Mouse (Mus musculus) forebrain, embryonic 16.5 days (tissue): ENCODE measurements around the gene Dand5. TPM values are rescaled to one million over a fixed set of nuclear protein-coding genes. Genes with fewer than 3 reads are reported as not detected.

Experiments
- ATAC-seq: fragments of 200-750 bp; cut with Nextera tagmentation; 2 replicates; pipeline ENCODE4 v1.8.0; 2017; ENCODE audit warnings: mild to moderate bottlenecking, moderate library complexity
- H3K27ac ChIP-seq: fragments of 300-500 bp; sonication (generic); 2 replicates; pipeline ENCODE4 v1.5.1; 2014; ENCODE audit warnings: low read length, control low read depth
- H3K27me3 ChIP-seq: fragments of 300-500 bp; sonication (generic); replicated peaks from 2 replicates; pipeline ENCODE4 v1.6.1; 2014; ENCODE audit warnings: low read length; ENCODE audit not compliant: control insufficient read depth, insufficient read depth
- H3K36me3 ChIP-seq: fragments of 300-500 bp; sonication (generic); 2 replicates; pipeline ENCODE4 v1.6.1; 2014; ENCODE audit not compliant: control insufficient read depth, insufficient read depth
- H3K4me1 ChIP-seq: fragments of 300-500 bp; sonication (generic); replicated peaks from 2 replicates; pipeline ENCODE4 v1.6.1; 2014; ENCODE audit warnings: low read length; ENCODE audit not compliant: control insufficient read depth, insufficient read depth
- H3K4me2 ChIP-seq: fragments of 300-500 bp; sonication (generic); 2 replicates; pipeline ENCODE4 v1.6.1; 2014; ENCODE audit warnings: mild to moderate bottlenecking, low read length, control low read depth
- H3K4me3 ChIP-seq: fragments of 300-500 bp; sonication (generic); replicated peaks from 2 replicates; pipeline ENCODE4 v1.5.1; 2014; ENCODE audit warnings: mild to moderate bottlenecking, low read length, control low read depth
- H3K9ac ChIP-seq: fragments of 300-500 bp; sonication (generic); replicated peaks from 2 replicates; pipeline ENCODE4 v1.6.1; 2014; ENCODE audit warnings: low read depth, low read length, control low read depth
- H3K9me3 ChIP-seq: fragments of 300-500 bp; sonication (generic); 2 replicates; pipeline ENCODE4 v1.6.1; 2016; ENCODE audit warnings: low read length; ENCODE audit not compliant: control insufficient read depth
- WGBS: fragments of 180-500 bp; shearing (Covaris S2); extraction: QIAGEN DNeasy Blood & Tissue Kit; methylation state at CpG from one replicate; pipeline ENCODE4 v1.1.7; 2014; 5-methylcytosine and 5-hydroxymethylcytosine counted together
- polyA plus RNA-seq: library from polyadenylated mRNA; unstranded; fragments of >200 nt; fragmentation: Nextera tagmentation; extraction: Ambion mirVana; gene quantifications from 2 replicates; pipeline ENCODE4 v1.2.1, GENCODE M21; 2015

The Dand5 gene
- polyA plus RNA-seq, 1 experiment from 2014 or later: 8.7 TPM

DNA sequence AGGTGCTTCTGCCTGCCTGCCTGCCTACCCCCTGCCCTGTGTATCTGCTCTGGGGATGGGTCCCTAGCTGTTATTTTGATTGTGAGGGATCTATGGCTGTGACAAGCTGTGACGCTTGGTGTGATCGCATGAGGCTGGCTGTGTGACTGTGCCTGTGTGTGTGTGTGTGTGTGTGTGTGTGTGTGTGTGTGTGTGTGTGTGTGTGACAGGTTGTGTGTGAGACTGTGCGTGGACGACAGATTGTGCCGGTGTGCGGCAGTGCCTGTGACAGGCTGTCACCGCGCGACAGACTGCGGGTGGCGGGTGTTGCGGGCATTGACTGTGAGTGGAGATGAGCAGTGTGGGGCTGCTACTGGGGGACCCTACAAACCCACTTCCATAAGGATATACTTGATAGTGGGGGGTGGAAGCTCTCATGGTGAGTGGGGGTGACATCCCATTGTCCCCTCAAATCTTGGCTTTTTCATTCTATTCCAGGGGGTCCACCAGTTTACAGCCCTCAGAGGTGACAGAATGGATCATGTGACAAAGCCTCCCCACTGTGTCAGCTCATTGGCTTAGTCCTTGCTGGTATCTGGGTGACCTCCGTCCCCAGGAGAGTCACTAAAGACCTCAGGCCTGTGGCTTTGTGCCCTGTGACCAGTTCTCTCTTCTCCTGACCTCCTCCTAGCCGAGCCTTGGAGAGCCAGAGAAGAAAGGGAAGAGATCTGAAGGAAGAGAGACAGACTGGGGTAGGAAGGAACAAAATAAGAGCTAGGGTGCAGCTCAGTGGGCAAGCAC is 34.9 kb downstream of the Dand5 start:
- Histone ChIP-seq H3K4me1 (peaks cover 75% of the 10 kb centered on the region), H3K4me2 (no peak overlapping the region; the same call in none of the 2 replicates), H3K9ac (peak overlapping the region; percentile 53), H3K27me3 (peaks cover 2% of the 10 kb centered on the region), H3K36me3 (no peaks in the 10 kb centered on the region), H3K9me3 (no peaks in the 10 kb centered on the region), H3K27ac (peak overlapping the region; percentile 93), H3K4me3 (no peak overlapping the region)
- 19% methylated on average over 14 of the region's 14 CpGs for WGBS
- peak; percentile 66 for ATAC-seq

DNA sequence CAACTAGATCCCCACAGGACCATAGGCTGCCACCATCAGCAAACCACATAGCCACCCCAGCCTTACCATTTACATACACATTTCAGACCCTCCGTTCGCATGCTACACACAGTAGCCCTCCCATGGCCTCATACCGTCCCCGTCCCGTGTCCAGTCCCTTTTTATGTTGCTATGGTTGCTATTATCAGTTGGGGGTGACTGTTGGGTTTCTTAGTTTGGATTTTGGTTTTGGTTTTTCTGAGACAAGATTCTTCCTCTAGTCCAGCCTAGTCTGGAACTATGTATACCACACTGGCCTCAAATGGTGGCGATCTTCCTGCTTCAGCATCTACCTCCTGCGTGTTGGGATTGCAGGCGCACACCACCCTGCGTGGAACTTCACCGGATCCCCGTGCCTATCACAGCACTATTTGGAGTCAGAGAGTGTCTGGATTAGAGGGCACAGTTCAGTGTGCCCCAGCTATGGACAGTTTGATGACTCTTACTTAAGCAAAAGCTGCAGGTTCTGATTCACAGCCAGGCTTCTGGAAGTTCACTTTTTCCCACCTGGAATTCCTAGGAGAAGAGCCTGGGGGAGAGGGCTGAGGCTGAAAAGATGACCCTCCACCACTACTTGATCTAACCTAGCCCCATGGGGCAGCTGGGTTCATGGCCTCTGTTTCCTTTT is 35.7 kb downstream of the Dand5 start:
- Histone ChIP-seq H3K4me3 (peak overlapping the region; percentile 13; the same call in 1 of the 2 replicates), H3K9me3 (no peaks in the 10 kb centered on the region), H3K4me1 (peaks cover 73% of the 10 kb centered on the region), H3K27me3 (peaks cover 5% of the 10 kb centered on the region), H3K4me2 (peak overlapping the region; percentile 61), H3K27ac (peak overlapping the region; percentile 93), H3K9ac (peak overlapping the region; percentile 53), H3K36me3 (no peaks in the 10 kb centered on the region)
- 20% methylated on average over 11 of the region's 11 CpGs for WGBS
- ATAC-seq: no peak

DNA sequence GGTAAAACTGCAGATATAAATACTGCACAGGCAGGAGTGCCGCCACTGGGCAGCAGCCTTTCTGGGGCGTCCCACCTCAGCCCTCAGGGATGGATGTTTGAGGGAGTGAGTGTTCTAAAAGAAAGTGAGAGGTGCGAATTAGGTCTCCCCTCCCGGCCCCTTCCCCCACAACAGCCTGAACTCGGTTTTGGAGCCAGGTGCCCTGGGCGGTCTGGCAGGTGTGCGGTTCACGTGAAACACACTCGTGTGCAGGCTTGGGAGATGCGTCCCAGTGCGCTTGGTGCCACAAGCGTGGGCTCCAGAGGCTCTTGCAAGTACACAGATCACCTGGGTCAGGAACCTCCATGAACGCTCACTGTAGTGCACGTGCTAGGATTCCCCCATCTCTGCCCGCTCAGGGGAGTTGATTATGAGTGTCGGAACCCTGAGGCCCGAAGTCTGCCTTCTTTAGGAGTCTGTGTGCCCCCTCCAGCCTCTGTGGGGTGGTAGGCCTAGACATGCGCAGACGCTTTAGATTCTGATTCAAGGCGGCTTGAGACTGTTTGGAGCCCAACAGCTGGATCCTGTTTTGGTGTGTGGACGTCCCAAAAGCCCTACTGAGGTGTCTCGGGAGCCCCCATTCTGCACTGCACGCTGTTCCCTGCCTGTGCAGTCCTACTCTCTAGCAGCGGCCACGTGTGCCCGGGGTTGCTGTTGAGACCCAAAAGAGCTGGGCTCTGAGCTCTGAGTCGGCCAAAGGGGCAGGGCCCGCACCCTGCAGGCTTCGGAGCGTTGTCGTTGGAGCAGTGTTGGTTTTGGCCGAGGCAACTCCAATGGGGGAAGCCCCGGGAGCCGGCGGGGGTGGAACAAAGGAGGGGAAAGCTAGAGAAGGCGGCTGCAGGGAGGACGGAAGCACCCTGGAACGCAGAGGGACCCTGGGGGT is 36.6 kb downstream of the Dand5 start:
- Histone ChIP-seq H3K4me2 (peak overlapping the region; percentile 61), H3K4me1 (peaks cover 77% of the 10 kb centered on the region), H3K9ac (peak overlapping the region; percentile 53), H3K36me3 (no peaks in the 10 kb centered on the region), H3K27ac (peak overlapping the region; percentile 93), H3K4me3 (peak overlapping the region; percentile 32), H3K27me3 (peaks cover 10% of the 10 kb centered on the region), H3K9me3 (no peaks in the 10 kb centered on the region)
- ATAC-seq: peak; percentile 2; the same call in 1 of the 2 replicates
- WGBS: 12% methylated on average over 38 of the region's 38 CpGs

DNA sequence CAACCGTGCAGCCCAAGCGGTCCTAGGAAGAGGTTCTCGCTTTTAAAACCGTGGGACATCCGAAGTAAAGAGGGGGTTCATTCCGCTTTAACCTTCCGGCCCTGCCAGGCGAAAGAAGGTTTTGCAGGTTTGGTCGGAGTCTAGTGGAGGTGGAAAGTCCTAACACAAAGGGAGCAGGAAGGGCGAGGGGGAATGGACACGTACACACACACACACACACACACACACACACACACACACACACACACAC is 37.2 kb downstream of the Dand5 start:
- peak overlapping the region; percentile 61 for H3K4me2 ChIP-seq
- H3K9me3 ChIP-seq: no peaks in the 10 kb centered on the region
- H3K9ac ChIP-seq: peak overlapping the region; percentile 53
- peaks cover 73% of the 10 kb centered on the region for H3K4me1 ChIP-seq
- H3K4me3 ChIP-seq: peak overlapping the region; percentile 32
- H3K27ac ChIP-seq: peak overlapping the region; percentile 93
- no peaks in the 10 kb centered on the region for H3K36me3 ChIP-seq
- no peak for ATAC-seq
- WGBS: 13% methylated on average over 11 of the region's 11 CpGs
- peaks cover 10% of the 10 kb centered on the region for H3K27me3 ChIP-seq

DNA sequence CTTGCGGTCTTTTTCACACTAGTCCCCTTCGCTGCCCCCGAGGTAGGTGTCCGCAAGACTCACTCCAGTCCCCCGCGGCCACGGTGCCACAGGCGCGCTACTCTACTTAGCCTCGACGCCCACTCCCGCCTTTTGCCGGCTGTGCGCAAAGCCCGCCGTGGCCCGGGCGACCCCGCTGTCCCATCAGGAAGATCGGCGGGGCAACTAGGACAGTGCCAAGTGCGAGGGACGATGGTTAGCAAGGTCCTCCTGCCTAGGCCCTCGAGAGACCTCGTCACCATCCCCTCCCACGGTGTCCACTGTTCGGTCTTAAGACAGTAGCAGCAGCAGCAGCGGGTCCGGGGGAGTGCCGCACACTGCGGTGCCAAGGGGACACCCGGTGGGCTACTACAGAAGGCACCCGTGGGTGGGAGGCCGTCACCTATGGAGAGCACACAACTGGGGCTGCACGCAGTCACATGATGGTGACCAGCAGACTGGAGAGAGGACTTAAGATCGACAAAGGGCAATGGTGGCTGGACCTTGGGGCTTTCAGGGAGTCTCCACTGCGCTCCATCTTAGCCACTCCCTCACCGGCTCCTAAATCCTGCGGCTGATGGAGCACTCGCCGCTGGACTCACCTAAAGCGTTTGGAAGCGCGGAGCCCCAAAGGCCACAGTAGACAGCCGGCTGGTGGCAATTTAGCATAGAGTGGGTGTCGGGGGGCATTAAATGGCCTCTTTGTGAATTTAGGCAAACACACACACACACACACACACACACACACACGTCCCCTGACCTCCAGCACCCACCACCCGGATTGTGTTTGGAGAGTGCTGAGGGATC is 37.7 kb downstream of the Dand5 start:
- no peak for ATAC-seq
- H3K27me3 ChIP-seq: peaks cover 10% of the 10 kb centered on the region

DNA sequence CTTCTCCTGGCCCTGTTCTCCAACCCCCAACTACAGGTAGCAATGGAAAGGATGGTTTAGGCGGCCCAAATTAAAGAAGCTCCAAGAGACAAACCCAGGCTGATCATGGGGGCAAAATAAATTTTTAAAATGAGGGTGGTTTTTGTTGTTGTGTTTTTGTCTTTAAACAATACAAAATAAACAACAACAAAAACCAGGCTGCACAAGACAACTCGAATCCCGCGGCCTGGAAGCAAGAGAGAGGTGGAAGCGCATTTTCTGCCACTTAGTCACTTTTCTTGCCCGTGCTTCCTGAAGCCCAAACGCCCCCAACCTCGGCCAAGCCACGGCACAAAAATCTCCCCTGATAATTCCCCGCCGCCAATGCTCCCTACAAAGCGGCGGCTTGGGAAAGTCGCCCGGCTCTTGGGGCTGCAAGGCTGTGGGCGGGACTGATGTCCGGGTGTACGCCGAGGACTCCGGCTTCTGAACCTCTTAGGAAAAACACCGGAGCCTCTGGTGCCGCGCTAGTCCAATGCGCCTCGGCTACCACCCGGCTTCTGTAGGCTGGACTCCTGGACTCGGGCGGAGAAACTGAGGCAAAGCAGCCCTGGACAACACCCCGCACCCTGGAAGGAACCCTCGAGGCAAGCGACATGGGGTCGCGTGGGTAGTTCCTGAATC is 38.6 kb downstream of the Dand5 start:
- H3K36me3 ChIP-seq: no peaks in the 10 kb centered on the region
- H3K9ac ChIP-seq: peak overlapping the region; percentile 53
- peak overlapping the region; percentile 32 for H3K4me3 ChIP-seq
- ATAC-seq: no peak
- peak overlapping the region; percentile 93 for H3K27ac ChIP-seq
- no peaks in the 10 kb centered on the region for H3K9me3 ChIP-seq
- WGBS: 7% methylated on average over 33 of the region's 33 CpGs
- peak overlapping the region; percentile 61 for H3K4me2 ChIP-seq
- H3K4me1 ChIP-seq: peaks cover 72% of the 10 kb centered on the region
- H3K27me3 ChIP-seq: peaks cover 10% of the 10 kb centered on the region

More for the DNA sequence above, 37.7 kb downstream of the Dand5 start:
- peak overlapping the region; percentile 61 for H3K4me2 ChIP-seq
- no peaks in the 10 kb centered on the region for H3K9me3 ChIP-seq
- no peaks in the 10 kb centered on the region for H3K36me3 ChIP-seq
- 4% methylated on average over 48 of the region's 48 CpGs for WGBS
- H3K27ac ChIP-seq: peak overlapping the region; percentile 93
- H3K4me1 ChIP-seq: peaks cover 72% of the 10 kb centered on the region
- peak overlapping the region; percentile 32 for H3K4me3 ChIP-seq
- peak overlapping the region; percentile 53 for H3K9ac ChIP-seq

GRCm38 (mm10) chr8:84783198-84783918 is 39.3 kb downstream of the Dand5 start:
- H3K36me3 ChIP-seq: no peaks in the 10 kb centered on the region
- H3K4me2 ChIP-seq: peak overlapping the region; percentile 61
- H3K9me3 ChIP-seq: no peaks in the 10 kb centered on the region
- peak overlapping the region; percentile 53 for H3K9ac ChIP-seq
- peaks cover 72% of the 10 kb centered on the region for H3K4me1 ChIP-seq
- ATAC-seq: no peak
- H3K4me3 ChIP-seq: peak overlapping the region; percentile 12
- peak overlapping the region; percentile 93 for H3K27ac ChIP-seq
- WGBS: 24% methylated on average over 11 of the region's 11 CpGs
- peaks cover 10% of the 10 kb centered on the region for H3K27me3 ChIP-seq

- peaks cover 68% of the 10 kb centered on the region for H3K4me1 ChIP-seq
- H3K36me3 ChIP-seq: no peaks in the 10 kb centered on the region
- peak overlapping the region; percentile 53; the same call in 1 of the 2 replicates for H3K9ac ChIP-seq
- H3K4me3 ChIP-seq: no peak overlapping the region
- peak overlapping the region; percentile 61 for H3K4me2 ChIP-seq
- peaks cover 7% of the 10 kb centered on the region for H3K27me3 ChIP-seq
- WGBS: 30% methylated on average over 10 of the region's 10 CpGs
- ATAC-seq: no peak
- no peaks in the 10 kb centered on the region for H3K9me3 ChIP-seq
- H3K27ac ChIP-seq: peak overlapping the region; percentile 93
Measured at GRCm38 (mm10) chr8:84782680-84783079, 39.9 kb downstream of the Dand5 start.
